Mouse (Mus musculus): Measurements from ENCODE around the gene 1700003E16Rik. TPM values are rescaled to one million over a fixed set of nuclear protein-coding genes. Genes with fewer than 3 reads are reported as not detected.

Gene 1700003E16Rik
- polyA plus RNA-seq, 1 experiment from 2014 or later, result 0.96 TPM

DNA sequence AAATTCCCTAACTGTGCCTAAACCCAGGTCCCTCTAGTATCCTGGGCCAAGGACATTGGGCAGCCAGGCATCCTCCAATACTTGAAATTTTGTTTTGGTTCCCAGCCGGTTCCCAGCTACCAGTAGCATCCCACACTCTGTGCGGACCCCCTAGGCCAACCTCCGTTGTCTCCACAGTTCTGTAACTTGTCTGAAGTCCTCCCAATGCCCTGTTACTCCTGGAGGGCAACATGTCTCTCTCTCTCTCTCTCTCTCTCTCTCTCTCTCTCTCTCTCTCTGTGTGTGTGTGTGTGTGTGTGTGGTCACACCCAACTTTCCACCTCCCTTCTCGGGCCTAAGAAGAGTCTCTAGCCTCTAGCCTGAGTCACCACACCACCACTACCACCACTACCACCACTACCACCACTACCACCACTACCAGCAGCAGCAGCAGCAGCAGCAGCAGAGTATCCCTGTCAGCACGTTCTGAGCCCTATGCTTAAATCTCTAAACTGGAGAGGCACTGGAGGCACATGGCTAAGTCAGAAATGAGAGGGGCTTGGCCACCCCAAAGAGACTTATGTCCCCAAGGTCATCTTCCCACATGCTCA is 19.8 kb upstream of the 1700003E16Rik start:
- 14% methylated on average over 5 of the region's 5 CpGs for WGBS
- Histone ChIP-seq H3K27me3 (ENCODE audit: control insufficient read depth, insufficient read depth, low read length) (no peaks in the 10 kb centered on the region), H3K4me2 (replicated peaks; ENCODE audit: low read depth, low read length) (peak overlapping the region; percentile 74), H3K27ac (ENCODE audit: low read depth, low read length) (peak overlapping the region; percentile 99), H3K9me3 (ENCODE audit: control insufficient read depth, low read length) (no peaks in the 10 kb centered on the region), H3K4me1 (ENCODE audit: control insufficient read depth, insufficient read depth, low read length) (peaks cover 28% of the 10 kb centered on the region), H3K36me3 (ENCODE audit: control insufficient read depth, insufficient read depth, low read length) (no peaks in the 10 kb centered on the region; the same call in 1 of the 2 replicates), H3K9ac (ENCODE audit: low read depth, low read length) (peak overlapping the region; percentile 89), H3K4me3 (ENCODE audit: low read length) (peak overlapping the region; percentile 66)
- ATAC-seq (ENCODE audit: low FRiP score, low TSS enrichment), result peak; percentile 7; the same call in 1 of the 2 replicates

DNA sequence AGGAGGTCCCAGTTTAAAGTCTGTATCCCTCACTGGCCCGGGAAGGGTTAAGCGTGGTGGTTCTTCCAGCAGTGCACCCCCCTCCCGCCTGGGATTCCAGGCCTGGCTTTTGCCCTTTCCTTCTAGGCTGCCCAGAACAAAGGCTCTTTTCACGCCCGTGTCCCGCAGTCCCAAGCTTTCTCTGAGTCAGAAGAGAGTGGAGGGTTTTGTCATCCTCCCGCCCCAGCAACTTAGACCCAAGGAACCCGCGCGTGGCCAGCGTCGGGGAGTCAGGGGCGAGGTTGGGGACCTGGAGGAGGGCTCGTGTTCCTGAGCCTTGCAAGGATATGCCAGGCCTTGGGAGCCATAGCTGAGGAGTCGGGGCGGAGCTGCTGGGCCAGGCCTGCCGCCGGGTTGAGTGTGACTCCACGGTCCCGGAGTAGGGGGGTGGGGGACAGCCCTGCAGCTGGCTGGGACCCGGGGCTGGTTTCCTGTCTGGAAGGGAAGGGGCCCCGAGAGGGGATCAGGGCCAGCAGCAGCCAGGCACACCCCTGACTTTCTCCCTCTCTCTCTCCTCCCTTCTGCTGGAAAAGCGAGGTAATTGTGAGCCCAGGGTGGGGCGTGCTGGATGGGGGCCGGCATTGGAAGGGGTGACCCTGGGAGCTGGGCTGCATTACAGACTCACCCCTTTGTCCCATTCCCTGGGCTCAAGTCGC is 19.2 kb upstream of the 1700003E16Rik start:
- Histone ChIP-seq H3K27ac (ENCODE audit: low read depth, low read length) (peak overlapping the region; percentile 99), H3K4me1 (ENCODE audit: control insufficient read depth, insufficient read depth, low read length) (peaks cover 33% of the 10 kb centered on the region), H3K36me3 (ENCODE audit: control insufficient read depth, insufficient read depth, low read length) (no peaks in the 10 kb centered on the region; the same call in 1 of the 2 replicates), H3K9me3 (ENCODE audit: control insufficient read depth, low read length) (no peaks in the 10 kb centered on the region), H3K4me3 (ENCODE audit: low read length) (peak overlapping the region; percentile 66), H3K4me2 (replicated peaks; ENCODE audit: low read depth, low read length) (peak overlapping the region; percentile 74), H3K9ac (ENCODE audit: low read depth, low read length) (peak overlapping the region; percentile 89), H3K27me3 (ENCODE audit: control insufficient read depth, insufficient read depth, low read length) (no peaks in the 10 kb centered on the region)
- under 1% methylated on average over 25 of the region's 26 CpGs for WGBS
- peak; percentile 76 for ATAC-seq (ENCODE audit: low FRiP score, low TSS enrichment)

DNA sequence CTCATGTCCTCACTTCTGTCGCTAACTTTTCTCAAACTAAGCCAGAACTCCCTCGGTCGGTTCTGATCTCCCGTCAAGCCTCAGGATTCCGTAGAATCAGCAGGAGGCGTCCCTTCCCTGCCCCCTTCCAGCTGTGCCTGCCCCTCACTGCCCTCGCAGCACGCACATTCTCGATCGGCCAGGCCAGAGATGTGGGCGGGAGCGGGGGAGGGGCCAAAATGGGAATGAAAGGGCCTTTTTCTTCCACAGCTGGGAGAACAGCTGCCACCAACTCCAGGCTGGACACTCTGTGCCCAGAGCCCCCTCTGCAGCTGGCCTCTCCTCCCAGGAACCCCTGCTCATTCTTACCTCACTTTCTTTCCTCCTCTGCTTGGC is 18.6 kb upstream of the 1700003E16Rik start:
- peak; percentile 84 for ATAC-seq (ENCODE audit: low FRiP score, low TSS enrichment)
- under 1% methylated on average over 12 of the region's 12 CpGs for WGBS
- Histone ChIP-seq H3K36me3 (ENCODE audit: control insufficient read depth, insufficient read depth, low read length) (no peaks in the 10 kb centered on the region; the same call in 1 of the 2 replicates), H3K4me2 (replicated peaks; ENCODE audit: low read depth, low read length) (peak overlapping the region; percentile 74), H3K9me3 (ENCODE audit: control insufficient read depth, low read length) (no peaks in the 10 kb centered on the region), H3K9ac (ENCODE audit: low read depth, low read length) (peak overlapping the region; percentile 89), H3K27me3 (ENCODE audit: control insufficient read depth, insufficient read depth, low read length) (no peaks in the 10 kb centered on the region), H3K4me3 (ENCODE audit: low read length) (peak overlapping the region; percentile 66), H3K27ac (ENCODE audit: low read depth, low read length) (peak overlapping the region; percentile 99), H3K4me1 (ENCODE audit: control insufficient read depth, insufficient read depth, low read length) (peaks cover 38% of the 10 kb centered on the region)

DNA sequence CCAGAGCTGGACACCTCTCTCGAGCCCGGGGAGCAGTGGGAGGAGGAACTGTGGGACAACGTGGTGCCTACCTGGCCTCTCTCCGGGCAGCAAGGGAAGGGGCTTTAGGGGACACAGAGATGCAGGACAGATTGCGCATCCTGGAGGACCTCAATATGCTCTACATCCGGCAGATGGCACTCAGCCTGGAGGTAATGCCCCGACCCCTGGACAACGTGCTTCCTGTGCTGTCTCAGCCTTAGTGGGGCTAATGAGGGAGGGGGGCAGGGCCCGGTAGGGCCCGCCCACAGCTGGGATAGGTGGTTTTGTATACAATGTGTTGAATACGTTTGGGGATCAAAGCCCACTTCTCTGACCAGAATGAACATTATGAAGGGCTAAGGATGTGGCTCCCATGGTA is 18.1 kb upstream of the 1700003E16Rik start:
- Histone ChIP-seq H3K4me2 (replicated peaks; ENCODE audit: low read depth, low read length) (peak overlapping the region; percentile 74), H3K27ac (ENCODE audit: low read depth, low read length) (peak overlapping the region; percentile 99), H3K4me3 (ENCODE audit: low read length) (peak overlapping the region; percentile 66), H3K36me3 (ENCODE audit: control insufficient read depth, insufficient read depth, low read length) (peaks cover 2% of the 10 kb centered on the region; the same call in 1 of the 2 replicates), H3K9ac (ENCODE audit: low read depth, low read length) (peak overlapping the region; percentile 89), H3K4me1 (ENCODE audit: control insufficient read depth, insufficient read depth, low read length) (peaks cover 38% of the 10 kb centered on the region), H3K27me3 (ENCODE audit: control insufficient read depth, insufficient read depth, low read length) (no peaks in the 10 kb centered on the region), H3K9me3 (ENCODE audit: control insufficient read depth, low read length) (no peaks in the 10 kb centered on the region)
- peak; percentile 51 for ATAC-seq (ENCODE audit: low FRiP score, low TSS enrichment)
- under 1% methylated on average over 11 of the region's 11 CpGs for WGBS

DNA sequence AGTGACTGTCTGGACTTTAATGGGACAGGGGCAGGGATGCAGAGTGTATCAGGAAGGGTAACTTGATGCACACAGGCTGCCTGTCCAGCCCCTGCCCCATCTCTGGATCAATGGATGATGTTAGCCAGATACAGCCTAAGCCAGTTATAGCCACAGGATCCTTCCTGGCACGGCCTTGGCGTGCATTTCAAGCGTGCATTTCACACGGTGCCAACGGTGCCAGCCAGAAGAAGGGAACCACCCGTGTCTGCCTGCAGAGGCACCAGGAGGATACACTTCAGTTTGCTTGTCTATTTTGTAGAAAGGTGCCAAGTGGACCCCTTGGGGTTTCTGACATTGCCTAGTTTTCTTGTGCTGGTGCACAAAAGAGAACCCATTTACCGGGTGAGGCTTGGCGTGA is 16.2 kb upstream of the 1700003E16Rik start:
- H3K4me1 ChIP-seq (ENCODE audit: control insufficient read depth, insufficient read depth, low read length), result peaks cover 32% of the 10 kb centered on the region
- peaks cover 3% of the 10 kb centered on the region; the same call in 1 of the 2 replicates for H3K36me3 ChIP-seq (ENCODE audit: control insufficient read depth, insufficient read depth, low read length)
- H3K27ac ChIP-seq (ENCODE audit: low read depth, low read length), result no peak overlapping the region
- 96% methylated on average over 8 of the region's 8 CpGs for WGBS
- ATAC-seq (ENCODE audit: low FRiP score, low TSS enrichment), result no peak
- no peaks in the 10 kb centered on the region for H3K27me3 ChIP-seq (ENCODE audit: control insufficient read depth, insufficient read depth, low read length)
- H3K4me3 ChIP-seq (ENCODE audit: low read length), result no peak overlapping the region
- H3K9me3 ChIP-seq (ENCODE audit: control insufficient read depth, low read length), result no peaks in the 10 kb centered on the region
- no peak overlapping the region for H3K9ac ChIP-seq (ENCODE audit: low read depth, low read length)
- no peak overlapping the region for H3K4me2 ChIP-seq (replicated peaks; ENCODE audit: low read depth, low read length)

DNA sequence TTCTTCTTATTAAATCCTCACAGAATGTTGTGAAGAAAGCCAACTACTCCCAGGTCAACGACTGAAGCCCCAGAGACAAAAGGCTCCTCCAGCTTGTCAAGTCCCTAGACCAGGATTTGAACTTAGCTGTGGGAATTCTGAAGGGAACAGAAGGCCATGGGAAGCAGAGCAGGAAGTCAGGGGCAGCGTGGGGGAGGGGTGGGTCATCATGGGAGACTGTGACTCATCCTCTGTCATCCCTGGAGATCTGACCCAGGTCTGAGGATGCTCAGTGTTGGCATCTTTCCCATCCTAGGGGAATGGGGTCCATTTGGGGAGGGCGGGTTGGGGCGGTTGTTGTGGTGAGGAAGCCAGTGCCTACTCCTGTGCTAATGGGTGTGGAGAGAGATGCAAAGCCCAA is 14.6 kb upstream of the 1700003E16Rik start:
- no peak overlapping the region for H3K9ac ChIP-seq (ENCODE audit: low read depth, low read length)
- 46% methylated on average over 4 of the region's 4 CpGs for WGBS
- H3K27me3 ChIP-seq (ENCODE audit: control insufficient read depth, insufficient read depth, low read length), result no peaks in the 10 kb centered on the region
- H3K4me3 ChIP-seq (ENCODE audit: low read length), result no peak overlapping the region
- peaks cover 24% of the 10 kb centered on the region for H3K4me1 ChIP-seq (ENCODE audit: control insufficient read depth, insufficient read depth, low read length)
- no peak for ATAC-seq (ENCODE audit: low FRiP score, low TSS enrichment)
- no peak overlapping the region for H3K27ac ChIP-seq (ENCODE audit: low read depth, low read length)
- H3K36me3 ChIP-seq (ENCODE audit: control insufficient read depth, insufficient read depth, low read length), result peaks cover 3% of the 10 kb centered on the region; the same call in 1 of the 2 replicates
- H3K4me2 ChIP-seq (replicated peaks; ENCODE audit: low read depth, low read length), result peak overlapping the region; percentile 61
- H3K9me3 ChIP-seq (ENCODE audit: control insufficient read depth, low read length), result no peaks in the 10 kb centered on the region

DNA sequence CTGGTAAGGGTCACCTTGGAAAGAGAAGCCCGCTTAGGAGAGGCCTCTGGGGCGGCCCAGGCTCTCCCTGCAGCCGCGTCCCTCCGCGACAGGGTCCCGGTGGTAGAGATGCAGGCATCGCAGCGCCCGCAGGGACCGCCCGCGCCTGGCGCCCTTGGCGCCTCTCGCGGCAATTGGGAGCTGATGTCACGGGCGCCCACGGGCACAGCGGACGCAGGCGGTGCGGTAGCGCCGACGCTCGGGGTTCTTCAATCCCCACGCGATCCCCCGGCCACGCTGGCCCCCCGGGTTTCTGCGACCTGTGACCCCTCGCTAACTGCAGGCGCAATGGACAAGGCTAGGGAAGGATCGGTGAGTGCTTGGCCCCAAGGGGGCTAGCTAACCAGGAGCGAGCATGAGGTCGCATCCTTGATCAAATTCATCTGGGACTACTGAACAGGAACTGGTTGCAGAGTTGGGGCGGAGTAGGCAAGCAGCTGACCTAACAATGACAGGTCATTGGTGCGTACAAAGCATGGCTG is 13.9 kb upstream of the 1700003E16Rik start:
- WGBS, result 3% methylated on average over 38 of the region's 41 CpGs
- Histone ChIP-seq H3K4me3 (ENCODE audit: low read length) (peak overlapping the region; percentile 30), H3K27me3 (ENCODE audit: control insufficient read depth, insufficient read depth, low read length) (no peaks in the 10 kb centered on the region), H3K9me3 (ENCODE audit: control insufficient read depth, low read length) (no peaks in the 10 kb centered on the region), H3K27ac (ENCODE audit: low read depth, low read length) (no peak overlapping the region), H3K4me1 (ENCODE audit: control insufficient read depth, insufficient read depth, low read length) (peaks cover 26% of the 10 kb centered on the region), H3K9ac (ENCODE audit: low read depth, low read length) (peak overlapping the region; percentile 62), H3K4me2 (replicated peaks; ENCODE audit: low read depth, low read length) (peak overlapping the region; percentile 61), H3K36me3 (ENCODE audit: control insufficient read depth, insufficient read depth, low read length) (peaks cover 6% of the 10 kb centered on the region; the same call in 1 of the 2 replicates)
- ATAC-seq (ENCODE audit: low FRiP score, low TSS enrichment), result no peak

DNA sequence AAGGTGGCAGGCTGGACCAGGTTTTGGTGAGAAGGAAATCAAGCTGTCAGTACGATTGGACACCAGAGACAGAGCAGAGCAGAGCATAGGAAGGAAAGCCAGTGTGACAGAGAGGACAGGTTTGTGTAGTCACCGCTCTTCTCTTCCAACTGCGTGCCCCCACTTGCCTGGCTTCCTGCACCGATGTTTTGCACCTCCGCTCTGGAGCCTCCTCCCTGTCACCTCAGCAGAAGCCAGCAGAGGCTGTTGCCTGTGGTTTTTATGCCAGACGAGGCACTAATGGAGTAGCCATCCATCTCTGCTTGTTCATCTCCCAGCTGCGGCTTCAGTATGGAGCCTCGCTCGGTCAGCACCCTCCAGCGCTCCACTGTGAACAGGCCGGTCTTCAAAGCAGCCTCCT is 13.3 kb upstream of the 1700003E16Rik start:
- 0 out of 2 replicates have a peak overlapping the region, but pooled peaks have one; percentile 7 for H3K9ac ChIP-seq (ENCODE audit: low read depth, low read length)
- H3K4me3 ChIP-seq (ENCODE audit: low read length), result no peak overlapping the region
- H3K27ac ChIP-seq (ENCODE audit: low read depth, low read length), result no peak overlapping the region
- peaks cover 11% of the 10 kb centered on the region for H3K36me3 ChIP-seq (ENCODE audit: control insufficient read depth, insufficient read depth, low read length)
- peaks cover 25% of the 10 kb centered on the region for H3K4me1 ChIP-seq (ENCODE audit: control insufficient read depth, insufficient read depth, low read length)
- no peaks in the 10 kb centered on the region for H3K9me3 ChIP-seq (ENCODE audit: control insufficient read depth, low read length)
- WGBS, result 47% methylated on average over 11 of the region's 11 CpGs
- H3K4me2 ChIP-seq (replicated peaks; ENCODE audit: low read depth, low read length), result no peak overlapping the region
- no peak for ATAC-seq (ENCODE audit: low FRiP score, low TSS enrichment)
- H3K27me3 ChIP-seq (ENCODE audit: control insufficient read depth, insufficient read depth, low read length), result no peaks in the 10 kb centered on the region

DNA sequence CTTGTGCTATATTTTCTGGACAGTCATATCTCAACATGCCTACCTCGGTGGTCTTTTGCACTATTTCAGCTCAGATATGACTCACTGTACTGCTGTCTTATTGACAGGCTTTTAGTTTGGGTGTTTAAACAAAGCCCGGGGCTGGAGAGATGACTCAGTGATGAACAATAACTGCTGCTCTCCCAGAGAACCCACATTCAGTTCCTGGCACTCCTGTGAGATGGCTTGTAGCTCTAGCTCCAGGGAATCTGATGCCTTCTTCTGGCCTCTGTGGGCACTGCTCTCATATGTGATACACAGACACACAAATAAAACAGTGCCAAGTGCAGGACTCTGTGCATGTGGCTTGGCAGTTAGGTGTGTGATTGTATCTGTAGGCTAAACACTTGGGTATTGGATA is 11.0 kb upstream of the 1700003E16Rik start:
- Histone ChIP-seq H3K4me2 (replicated peaks; ENCODE audit: low read depth, low read length) (no peak overlapping the region), H3K27ac (ENCODE audit: low read depth, low read length) (no peak overlapping the region), H3K36me3 (ENCODE audit: control insufficient read depth, insufficient read depth, low read length) (peaks cover 28% of the 10 kb centered on the region), H3K27me3 (ENCODE audit: control insufficient read depth, insufficient read depth, low read length) (no peaks in the 10 kb centered on the region), H3K4me1 (ENCODE audit: control insufficient read depth, insufficient read depth, low read length) (peaks cover 13% of the 10 kb centered on the region; the same call in 1 of the 2 replicates), H3K9me3 (ENCODE audit: control insufficient read depth, low read length) (no peaks in the 10 kb centered on the region), H3K9ac (ENCODE audit: low read depth, low read length) (no peak overlapping the region), H3K4me3 (ENCODE audit: low read length) (no peak overlapping the region)
- no peak for ATAC-seq (ENCODE audit: low FRiP score, low TSS enrichment)
- WGBS, result 81% methylated on average over 2 of the region's 2 CpGs
